Mouse (Mus musculus): ENCODE measurements around the gene Sct. TPM values are rescaled to one million over a fixed set of nuclear protein-coding genes. Genes with fewer than 3 reads are reported as not detected.
A peak's percentile ranks its signal among the peaks of the same experiment; 100 is the strongest.

The Sct gene
- polyA plus RNA-seq, 1 experiment: 16.1 TPM

DNA sequence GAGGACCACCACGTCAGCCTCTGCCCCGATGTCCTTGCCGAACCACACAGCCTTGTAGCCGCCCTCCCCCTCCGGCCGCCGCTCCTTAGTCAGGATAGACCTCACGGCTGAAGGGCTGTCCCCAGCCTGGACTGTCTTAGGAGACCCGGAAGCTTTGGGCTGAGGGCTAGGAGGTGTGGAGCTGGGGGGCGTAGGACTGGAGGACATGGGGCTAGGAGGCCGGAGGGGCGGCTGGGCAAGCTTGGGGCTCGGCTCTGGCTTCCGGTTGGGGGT lies 9.7 kb downstream of the Sct start:
- H3ac ChIP-seq (ENCODE audit: control insufficient read depth, insufficient read length, low read depth): no peak overlapping the region
- H3K36me3 ChIP-seq (ENCODE audit: control insufficient read depth, insufficient read depth): peaks cover under 1% of the 10 kb centered on the region
- no peak overlapping the region for H3K4me3 ChIP-seq (ENCODE audit: insufficient read depth, poor library complexity, severe bottlenecking)
- H3K79me2 ChIP-seq (ENCODE audit: control insufficient read depth, insufficient read depth): no peaks in the 10 kb centered on the region
- no peaks in the 10 kb centered on the region for H3K79me3 ChIP-seq (ENCODE audit: low read depth)
- no peak for TF ChIP-seq USF1 (IDR thresholded peaks at IDR 0.05; ENCODE audit: low read depth)
- TF ChIP-seq CEBPB (IDR thresholded peaks at IDR 0.05; ENCODE audit: low read depth): no peak
- no peak for TF ChIP-seq MYOD1 (IDR thresholded peaks at IDR 0.05; ENCODE audit: control insufficient read depth, insufficient read length, low read depth)
- no peak for TF ChIP-seq MAX (IDR thresholded peaks at IDR 0.05)
- TF ChIP-seq FOSL1 (IDR thresholded peaks at IDR 0.05; ENCODE audit: insufficient read depth, low read length, poor library complexity, severe bottlenecking): no peak
- no peak for TF ChIP-seq CTCF (IDR thresholded peaks at IDR 0.05; ENCODE audit: control insufficient read depth, insufficient read depth, insufficient read length)
- no peaks in the 10 kb centered on the region for H3K27me3 ChIP-seq (ENCODE audit: control insufficient read depth, insufficient read depth, insufficient read length)

GRCm38 (mm10) chr7:141268466-141269272 lies 10.3 kb downstream of the Sct start:
- Histone ChIP-seq H3K27me3 (ENCODE audit: control insufficient read depth, insufficient read depth, insufficient read length) (no peaks in the 10 kb centered on the region), H3K36me3 (ENCODE audit: control insufficient read depth, insufficient read depth) (peaks cover 6% of the 10 kb centered on the region), H3K4me3 (ENCODE audit: insufficient read depth, poor library complexity, severe bottlenecking) (no peak overlapping the region), H3K79me2 (ENCODE audit: control insufficient read depth, insufficient read depth) (no peaks in the 10 kb centered on the region), H3ac (ENCODE audit: control insufficient read depth, insufficient read length, low read depth) (no peak overlapping the region), H3K79me3 (ENCODE audit: low read depth) (no peaks in the 10 kb centered on the region)
- TF ChIP-seq USF1 (IDR thresholded peaks at IDR 0.05; ENCODE audit: low read depth) (no peak), CEBPB (IDR thresholded peaks at IDR 0.05; ENCODE audit: low read depth) (no peak), MYOD1 (IDR thresholded peaks at IDR 0.05; ENCODE audit: control insufficient read depth, insufficient read length, low read depth) (no peak), MYOG (IDR thresholded peaks at IDR 0.05; ENCODE audit: control insufficient read depth, extremely low read depth, insufficient read length) (no peak), FOSL1 (IDR thresholded peaks at IDR 0.05; ENCODE audit: insufficient read depth, low read length, poor library complexity, severe bottlenecking) (no peak), MAX (IDR thresholded peaks at IDR 0.05) (no peak), CTCF (IDR thresholded peaks at IDR 0.05; ENCODE audit: control insufficient read depth, insufficient read depth, insufficient read length) (no peak)

GRCm38 (mm10) chr7:141265739-141266561 lies 13.0 kb downstream of the Sct start, which contains the start of gene Irf7:
Irf7 (minus strand) TSS chr7:141266481.
- Histone ChIP-seq H3K79me2 (ENCODE audit: control insufficient read depth, insufficient read depth) (no peaks in the 10 kb centered on the region), H3ac (ENCODE audit: control insufficient read depth, insufficient read length, low read depth) (peak within 1 kb of the TSS; percentile 42), H3K36me3 (ENCODE audit: control insufficient read depth, insufficient read depth) (peaks cover 26% of the 10 kb centered on the region), H3K79me3 (ENCODE audit: low read depth) (no peaks in the 10 kb centered on the region), H3K4me3 (ENCODE audit: insufficient read depth, poor library complexity, severe bottlenecking) (peak within 1 kb of the TSS; percentile 48), H3K27me3 (ENCODE audit: control insufficient read depth, insufficient read depth, insufficient read length) (no peaks in the 10 kb centered on the region)
- TF ChIP-seq USF1 (IDR thresholded peaks at IDR 0.05; ENCODE audit: low read depth) (no peak), CTCF (IDR thresholded peaks at IDR 0.05; ENCODE audit: control insufficient read depth, insufficient read depth, insufficient read length) (no peak), MYOG (IDR thresholded peaks at IDR 0.05; ENCODE audit: control insufficient read depth, extremely low read depth, insufficient read length) (no peak), CEBPB (IDR thresholded peaks at IDR 0.05; ENCODE audit: low read depth) (no peak), MYOD1 (IDR thresholded peaks at IDR 0.05; ENCODE audit: control insufficient read depth, insufficient read length, low read depth) (no peak), FOSL1 (IDR thresholded peaks at IDR 0.05; ENCODE audit: insufficient read depth, low read length, poor library complexity, severe bottlenecking) (no peak), MAX (IDR thresholded peaks at IDR 0.05) (no peak)

- H3K79me3 ChIP-seq (ENCODE audit: low read depth): no peaks in the 10 kb centered on the region
- no peaks in the 10 kb centered on the region for H3K27me3 ChIP-seq (ENCODE audit: control insufficient read depth, insufficient read depth, insufficient read length)
- H3K36me3 ChIP-seq (ENCODE audit: control insufficient read depth, insufficient read depth): peaks cover 27% of the 10 kb centered on the region
- H3ac ChIP-seq (ENCODE audit: control insufficient read depth, insufficient read length, low read depth): no peak overlapping the region
- no peaks in the 10 kb centered on the region for H3K79me2 ChIP-seq (ENCODE audit: control insufficient read depth, insufficient read depth)
- no peak overlapping the region for H3K4me3 ChIP-seq (ENCODE audit: insufficient read depth, poor library complexity, severe bottlenecking)
- TF ChIP-seq MYOG (IDR thresholded peaks at IDR 0.05; ENCODE audit: control insufficient read depth, extremely low read depth, insufficient read length): no peak
- TF ChIP-seq CTCF (IDR thresholded peaks at IDR 0.05; ENCODE audit: control insufficient read depth, insufficient read depth, insufficient read length): no peak
- TF ChIP-seq MAX (IDR thresholded peaks at IDR 0.05): no peak
- TF ChIP-seq CEBPB (IDR thresholded peaks at IDR 0.05; ENCODE audit: low read depth): no peak
- TF ChIP-seq USF1 (IDR thresholded peaks at IDR 0.05; ENCODE audit: low read depth): no peak
- TF ChIP-seq MYOD1 (IDR thresholded peaks at IDR 0.05; ENCODE audit: control insufficient read depth, insufficient read length, low read depth): no peak
- TF ChIP-seq FOSL1 (IDR thresholded peaks at IDR 0.05; ENCODE audit: insufficient read depth, low read length, poor library complexity, severe bottlenecking): no peak
Measured at GRCm38 (mm10) chr7:141265411-141265738, 13.6 kb downstream of the Sct start.

DNA sequence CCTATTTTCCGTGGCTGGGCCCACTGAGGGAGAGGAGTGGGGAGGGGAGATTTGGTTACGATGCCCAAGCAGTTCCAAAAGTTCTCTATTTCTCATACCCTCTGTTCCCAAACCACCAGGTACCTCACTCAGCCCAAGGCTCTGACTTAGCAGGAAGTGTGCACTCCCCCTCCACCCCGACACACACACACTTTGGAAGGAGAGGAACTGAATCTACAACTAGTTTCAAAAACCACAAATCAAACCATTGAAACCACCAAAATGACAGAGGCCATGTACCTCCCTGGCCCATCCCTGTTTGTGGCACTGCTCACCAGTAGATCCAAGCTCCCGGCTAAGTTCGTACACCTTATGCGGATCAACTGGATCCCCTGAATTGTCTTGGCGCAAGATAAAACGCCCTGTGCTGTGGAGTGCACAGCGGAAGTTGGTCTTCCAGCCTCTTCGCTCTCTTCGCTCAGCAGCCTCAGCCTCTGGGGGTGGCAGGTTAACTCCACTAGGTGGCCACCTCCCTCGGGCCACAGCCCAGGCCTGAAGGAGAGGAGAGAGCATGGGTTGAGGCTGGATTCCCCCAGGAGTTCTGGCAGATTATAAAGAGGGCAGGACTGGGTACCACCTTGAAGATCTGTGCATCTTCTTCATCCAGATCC lies 14.0 kb downstream of the Sct start:
- TF ChIP-seq FOSL1 (IDR thresholded peaks at IDR 0.05; ENCODE audit: insufficient read depth, low read length, poor library complexity, severe bottlenecking) (no peak), CTCF (IDR thresholded peaks at IDR 0.05; ENCODE audit: control insufficient read depth, insufficient read depth, insufficient read length) (peak; percentile 38)
- H3K4me3 ChIP-seq (ENCODE audit: insufficient read depth, poor library complexity, severe bottlenecking): no peak overlapping the region
- no peaks in the 10 kb centered on the region for H3K79me2 ChIP-seq (ENCODE audit: control insufficient read depth, insufficient read depth)
- H3ac ChIP-seq (ENCODE audit: control insufficient read depth, insufficient read length, low read depth): no peak overlapping the region
- no peaks in the 10 kb centered on the region for H3K27me3 ChIP-seq (ENCODE audit: control insufficient read depth, insufficient read depth, insufficient read length)
- H3K36me3 ChIP-seq (ENCODE audit: control insufficient read depth, insufficient read depth): peaks cover 32% of the 10 kb centered on the region
- H3K79me3 ChIP-seq (ENCODE audit: low read depth): no peaks in the 10 kb centered on the region
